8 mouse cellular contexts compared by ENCODE assay signal in the genomic region with DNA sequence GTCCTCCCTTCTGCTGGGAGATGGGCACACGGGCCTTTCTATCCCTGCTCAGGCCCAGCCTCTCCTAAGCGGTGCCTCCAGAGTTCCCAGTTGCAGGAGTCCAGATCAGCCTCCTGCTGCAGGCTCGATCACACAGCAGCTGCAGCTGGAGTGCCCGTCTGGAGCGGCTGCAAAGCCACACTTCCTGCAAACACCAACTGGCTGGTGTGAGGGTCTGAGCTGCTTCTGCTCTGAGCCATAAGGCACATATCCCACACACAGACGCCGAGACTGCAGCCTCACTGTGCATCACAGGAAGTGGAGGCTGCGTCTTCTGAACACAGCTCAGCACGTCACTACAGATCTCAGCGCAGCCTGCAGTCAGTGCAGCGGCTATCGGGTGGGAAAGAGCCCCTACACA. TPM values are rescaled to one million over a fixed set of nuclear protein-coding genes. Genes with fewer than 3 reads are reported as not detected.
DNase-seq lines count a peak whose midpoint lies in the region; ATAC-seq and TF ChIP-seq lines count a peak whose summit lies in the region.

No protein-coding gene starts in this region.

- no peak overlapping the region for H3K9ac ChIP-seq in lung, embryonic 15.5 days
- H3K9ac ChIP-seq in hindbrain, embryonic 14.5 days, result peak overlapping the region; percentile 39
- H3K9ac ChIP-seq in liver, embryonic 14.5 days (replicated peaks), result peak overlapping the region; percentile 37; the same call in 1 of the 2 replicates
- H3K9ac ChIP-seq in stomach, embryonic 16.5 days (ENCODE audit: low read length), result peak overlapping the region; percentile 12

- WGBS in lung, embryonic 15.5 days, result 34% methylated on average over 12 of the region's 12 CpGs
- 25% methylated on average over 12 of the region's 12 CpGs for WGBS in lung, adult 2 months
- whole genome bisulfite sequencing in embryonic facial prominence, embryonic 10.5 days, result 52% methylated on average over 12 of the region's 12 CpGs
- whole genome bisulfite sequencing in hindbrain, embryonic 14.5 days, result 54% methylated on average over 12 of the region's 12 CpGs
- WGBS in liver, embryonic 14.5 days (ENCODE audit: insufficient replicate concordance), result 11% methylated on average over 12 of the region's 12 CpGs
- WGBS in stomach, embryonic 16.5 days, result 50% methylated on average over 12 of the region's 12 CpGs

- no peak for TF ChIP-seq POLR2A in lung, adult 2 months (IDR thresholded peaks at IDR 0.05; ENCODE audit: borderline replicate concordance, extremely low read depth, low read depth, low read length)

- H3K36me3 ChIP-seq in lung, embryonic 15.5 days, result no peaks in the 10 kb centered on the region
- no peaks in the 10 kb centered on the region for H3K36me3 ChIP-seq in embryonic facial prominence, embryonic 10.5 days (replicated peaks)
- H3K36me3 ChIP-seq in hindbrain, embryonic 14.5 days (replicated peaks; ENCODE audit: control insufficient read depth, insufficient read depth), result no peaks in the 10 kb centered on the region
- H3K36me3 ChIP-seq in liver, embryonic 14.5 days (replicated peaks; ENCODE audit: control insufficient read depth, insufficient read depth, low read depth), result no peaks in the 10 kb centered on the region
- no peaks in the 10 kb centered on the region for H3K36me3 ChIP-seq in stomach, embryonic 16.5 days (ENCODE audit: control insufficient read depth, insufficient read depth, low read length)

- peak; percentile 21; the same call in 1 of the 2 replicates for ATAC-seq in lung, embryonic 15.5 days (ENCODE audit: borderline replicate concordance, extremely low read depth, low FRiP score, low TSS enrichment)
- ATAC-seq in hindbrain, embryonic 14.5 days (ENCODE audit: low FRiP score), result no peak
- peak; percentile 9; the same call in 1 of the 2 replicates for ATAC-seq in liver, embryonic 14.5 days (ENCODE audit: insufficient read depth)
- ATAC-seq in stomach, embryonic 16.5 days (ENCODE audit: insufficient read depth, low FRiP score), result no peak

- TF ChIP-seq EP300 in liver, embryonic 14.5 days (IDR thresholded peaks at IDR 0.05; ENCODE audit: low read depth), result no peak

- DNase-seq in lung, adult 2 months, result no peak
- DNase-seq in embryonic facial prominence, embryonic 10.5 days (ENCODE audit: low spot score), result no peak
- DNase-seq in hindbrain, embryonic 14.5 days (ENCODE audit: low spot score), result no peak
- DNase-seq in liver, embryonic 14.5 days (ENCODE audit: low read depth in 3 of 3, low spot score in 3 of 3), result no peak
- no peak for DNase-seq in adrenal gland, adult 8-10 months
- no peak for DNase-seq in cerebellum, adult 9-11 months

- no peaks in the 10 kb centered on the region for H3K9me3 ChIP-seq in lung, embryonic 15.5 days
- no peaks in the 10 kb centered on the region for H3K9me3 ChIP-seq in embryonic facial prominence, embryonic 10.5 days
- no peaks in the 10 kb centered on the region for H3K9me3 ChIP-seq in hindbrain, embryonic 14.5 days (ENCODE audit: control insufficient read depth, low read length)
- H3K9me3 ChIP-seq in liver, embryonic 14.5 days (ENCODE audit: control insufficient read depth, low read length), result no peaks in the 10 kb centered on the region
- H3K9me3 ChIP-seq in stomach, embryonic 16.5 days (replicated peaks; ENCODE audit: control insufficient read depth, low read length), result no peaks in the 10 kb centered on the region

- peaks cover 20% of the 10 kb centered on the region for H3K27me3 ChIP-seq in lung, embryonic 15.5 days
- H3K27me3 ChIP-seq in embryonic facial prominence, embryonic 10.5 days (replicated peaks; ENCODE audit: low read depth, poor library complexity, severe bottlenecking), result peaks cover 80% of the 10 kb centered on the region
- no peaks in the 10 kb centered on the region for H3K27me3 ChIP-seq in hindbrain, embryonic 14.5 days (ENCODE audit: control insufficient read depth, insufficient read depth, low read length)
- H3K27me3 ChIP-seq in liver, embryonic 14.5 days (ENCODE audit: control insufficient read depth, insufficient read depth, low read length), result no peaks in the 10 kb centered on the region
- H3K27me3 ChIP-seq in stomach, embryonic 16.5 days (ENCODE audit: control insufficient read depth, insufficient read depth, low read length), result no peaks in the 10 kb centered on the region

- H3K27ac ChIP-seq in lung, embryonic 15.5 days, result peak overlapping the region; percentile 84
- H3K27ac ChIP-seq in embryonic facial prominence, embryonic 10.5 days (replicated peaks), result 0 out of 2 replicates have a peak overlapping the region, but pooled peaks have one; percentile 48
- peak overlapping the region; percentile 70 for H3K27ac ChIP-seq in hindbrain, embryonic 14.5 days
- H3K27ac ChIP-seq in liver, embryonic 14.5 days, result no peak overlapping the region
- peak overlapping the region; percentile 53 for H3K27ac ChIP-seq in stomach, embryonic 16.5 days (ENCODE audit: low read length)

- no peak overlapping the region for H3K4me3 ChIP-seq in lung, embryonic 15.5 days
- H3K4me3 ChIP-seq in lung, adult 2 months (replicated peaks; ENCODE audit: extremely low read depth, low read depth, low read length), result no peak overlapping the region
- no peak overlapping the region for H3K4me3 ChIP-seq in embryonic facial prominence, embryonic 10.5 days
- no peak overlapping the region for H3K4me3 ChIP-seq in hindbrain, embryonic 14.5 days (replicated peaks; ENCODE audit: low read length)
- peak overlapping the region in 1 of 2 experiments; percentile 12; a peak in 1 of 4 replicates for H3K4me3 ChIP-seq in liver, embryonic 14.5 days (ENCODE audit: insufficient read depth in 1 of 2, low read depth in 2 of 2, low read length in 2 of 2)
- no peak overlapping the region for H3K4me3 ChIP-seq in stomach, embryonic 16.5 days (replicated peaks; ENCODE audit: low read length)

- peaks cover 59% of the 10 kb centered on the region for H3K4me1 ChIP-seq in lung, embryonic 15.5 days
- peaks cover 65% of the 10 kb centered on the region for H3K4me1 ChIP-seq in lung, adult 2 months (ENCODE audit: control insufficient read depth, insufficient read depth, low read length)
- peaks cover 74% of the 10 kb centered on the region for H3K4me1 ChIP-seq in embryonic facial prominence, embryonic 10.5 days
- peaks cover 74% of the 10 kb centered on the region for H3K4me1 ChIP-seq in hindbrain, embryonic 14.5 days (replicated peaks; ENCODE audit: control insufficient read depth, insufficient read depth, low read length)
- peaks cover 20 to 26% of the 10 kb centered on the region in 2 experiments for H3K4me1 ChIP-seq in liver, embryonic 14.5 days (replicated peaks; ENCODE audit: control insufficient read depth in 2 of 2, insufficient read depth in 2 of 2, low read length in 1 of 2)
- H3K4me1 ChIP-seq in stomach, embryonic 16.5 days (ENCODE audit: control insufficient read depth, insufficient read depth, low read length), result peaks cover 44% of the 10 kb centered on the region

- TF ChIP-seq CTCF in lung, adult 2 months (IDR thresholded peaks at IDR 0.05; ENCODE audit: insufficient read depth, low read length), result no peak
- TF ChIP-seq CTCF in liver, embryonic 14.5 days (IDR thresholded peaks at IDR 0.05; ENCODE audit: low read depth), result no peak

- H3K4me2 ChIP-seq in lung, embryonic 15.5 days, result 0 out of 2 replicates have a peak overlapping the region, but pooled peaks have one; percentile 10
- peak overlapping the region; percentile 32 for H3K4me2 ChIP-seq in hindbrain, embryonic 14.5 days (replicated peaks)
- H3K4me2 ChIP-seq in liver, embryonic 14.5 days (ENCODE audit: low read depth), result peak overlapping the region; percentile 63
- no peak overlapping the region for H3K4me2 ChIP-seq in stomach, embryonic 16.5 days (ENCODE audit: low read depth, low read length)

RNA-seq across cellular contexts. Expression of a gene that starts 32.1 kb away (rescaled TPM):
- 4.8 and 5.4 TPM in 2 replicates for polyA plus RNA-seq in lung, embryonic 15.5 days (2015; fragmentation: Nextera tagmentation; extraction: Ambion mirVana)
- 40.0 and 45.7 TPM in 2 replicates for polyA plus RNA-seq in lung, adult 2 months (2012; rRNA removed)
- 1.7 and 2.3 TPM in 2 replicates for polyA plus RNA-seq in embryonic facial prominence, embryonic 10.5 days (2016; fragmentation: Nextera tagmentation; extraction: Ambion mirVana)
- 22.4 and 27.7 TPM in 2 replicates for polyA plus RNA-seq in hindbrain, embryonic 14.5 days (2014; fragmentation: Nextera tagmentation; extraction: Ambion mirVana)
- 1.8 and 1.9 TPM in 2 replicates for polyA plus RNA-seq in liver, embryonic 14.5 days (2012; rRNA removed)
- 3.3 and 5.0 TPM in 2 replicates for polyA plus RNA-seq in liver, embryonic 14.5 days (2014; fragmentation: Nextera tagmentation; extraction: Ambion mirVana)
- 3.2 and 4.1 TPM in 2 replicates for polyA plus RNA-seq in stomach, embryonic 16.5 days (2015; fragmentation: Nextera tagmentation; extraction: Ambion mirVana)
- 10 to 100 TPM; 10.9 to 21.7 (median 15.3) TPM for total RNA-seq in adrenal gland, adult 8-10 months (2022)

RNA-seq across cellular contexts. Expression of a gene that starts 44.3 kb away (rescaled TPM):
- polyA plus RNA-seq in lung, embryonic 15.5 days (2015; fragmentation: Nextera tagmentation; extraction: Ambion mirVana), result not detected in 2 replicates
- polyA plus RNA-seq in lung, adult 2 months (2012; rRNA removed), result not detected in 2 replicates
- 0.30 TPM in 1 of 2 replicates, not detected in the other for polyA plus RNA-seq in embryonic facial prominence, embryonic 10.5 days (2016; fragmentation: Nextera tagmentation; extraction: Ambion mirVana)
- not detected in 2 replicates for polyA plus RNA-seq in hindbrain, embryonic 14.5 days (2014; fragmentation: Nextera tagmentation; extraction: Ambion mirVana)
- polyA plus RNA-seq in liver, embryonic 14.5 days (2012; rRNA removed), result 0.03 TPM in 1 of 2 replicates, not detected in the other
- polyA plus RNA-seq in liver, embryonic 14.5 days (2014; fragmentation: Nextera tagmentation; extraction: Ambion mirVana), result not detected in 2 replicates
- polyA plus RNA-seq in stomach, embryonic 16.5 days (2015; fragmentation: Nextera tagmentation; extraction: Ambion mirVana), result not detected in 2 replicates
- not detected for total RNA-seq in adrenal gland, adult 8-10 months (2022)

RNA-seq across cellular contexts. Expression of a gene that starts 55.4 kb away (rescaled TPM):
- 49.5 and 53.0 TPM in 2 replicates for polyA plus RNA-seq in lung, embryonic 15.5 days (2015; fragmentation: Nextera tagmentation; extraction: Ambion mirVana)
- polyA plus RNA-seq in lung, adult 2 months (2012; rRNA removed), result 122 and 162 TPM in 2 replicates
- polyA plus RNA-seq in embryonic facial prominence, embryonic 10.5 days (2016; fragmentation: Nextera tagmentation; extraction: Ambion mirVana), result 49.6 and 54.9 TPM in 2 replicates
- 118 and 130 TPM in 2 replicates for polyA plus RNA-seq in hindbrain, embryonic 14.5 days (2014; fragmentation: Nextera tagmentation; extraction: Ambion mirVana)
- polyA plus RNA-seq in liver, embryonic 14.5 days (2012; rRNA removed), result 15.5 and 27.9 TPM in 2 replicates
- 32.5 and 35.4 TPM in 2 replicates for polyA plus RNA-seq in liver, embryonic 14.5 days (2014; fragmentation: Nextera tagmentation; extraction: Ambion mirVana)
- polyA plus RNA-seq in stomach, embryonic 16.5 days (2015; fragmentation: Nextera tagmentation; extraction: Ambion mirVana), result 41.4 and 50.6 TPM in 2 replicates
- total RNA-seq in adrenal gland, adult 8-10 months (2022), result 10 to 100 TPM; 61.7 to 64.9 (median 62.9) TPM

RNA-seq across cellular contexts. Expression of a gene that starts 55.6 kb away (rescaled TPM):
- polyA plus RNA-seq in lung, embryonic 15.5 days (2015; fragmentation: Nextera tagmentation; extraction: Ambion mirVana), result 12.5 and 13.5 TPM in 2 replicates
- polyA plus RNA-seq in lung, adult 2 months (2012; rRNA removed), result 13.8 and 14.9 TPM in 2 replicates
- polyA plus RNA-seq in embryonic facial prominence, embryonic 10.5 days (2016; fragmentation: Nextera tagmentation; extraction: Ambion mirVana), result 4.6 and 5.2 TPM in 2 replicates
- 5.8 and 6.0 TPM in 2 replicates for polyA plus RNA-seq in hindbrain, embryonic 14.5 days (2014; fragmentation: Nextera tagmentation; extraction: Ambion mirVana)
- 4.3 and 4.6 TPM in 2 replicates for polyA plus RNA-seq in liver, embryonic 14.5 days (2012; rRNA removed)
- polyA plus RNA-seq in liver, embryonic 14.5 days (2014; fragmentation: Nextera tagmentation; extraction: Ambion mirVana), result 3.8 and 4.7 TPM in 2 replicates
- 14.7 and 14.8 TPM in 2 replicates for polyA plus RNA-seq in stomach, embryonic 16.5 days (2015; fragmentation: Nextera tagmentation; extraction: Ambion mirVana)
- total RNA-seq in adrenal gland, adult 8-10 months (2022), result 10 to 100 TPM in 2 of 4 experiments, 1 to 10 TPM in 2; 6.4 to 11.6 (median 9.1) TPM

Comparison
In these comparisons a context has a peak if more than half of its experiments do, and no peak if none do; other contexts are left out.
1. ATAC-seq: peak in lung, embryonic 15.5 days (single experiment) and liver, embryonic 14.5 days (single experiment); none in hindbrain, embryonic 14.5 days (single experiment) and stomach, embryonic 16.5 days (single experiment).